Mouse (Mus musculus): ENCODE data around the gene Kif18a.

The Kif18a gene

DNA sequence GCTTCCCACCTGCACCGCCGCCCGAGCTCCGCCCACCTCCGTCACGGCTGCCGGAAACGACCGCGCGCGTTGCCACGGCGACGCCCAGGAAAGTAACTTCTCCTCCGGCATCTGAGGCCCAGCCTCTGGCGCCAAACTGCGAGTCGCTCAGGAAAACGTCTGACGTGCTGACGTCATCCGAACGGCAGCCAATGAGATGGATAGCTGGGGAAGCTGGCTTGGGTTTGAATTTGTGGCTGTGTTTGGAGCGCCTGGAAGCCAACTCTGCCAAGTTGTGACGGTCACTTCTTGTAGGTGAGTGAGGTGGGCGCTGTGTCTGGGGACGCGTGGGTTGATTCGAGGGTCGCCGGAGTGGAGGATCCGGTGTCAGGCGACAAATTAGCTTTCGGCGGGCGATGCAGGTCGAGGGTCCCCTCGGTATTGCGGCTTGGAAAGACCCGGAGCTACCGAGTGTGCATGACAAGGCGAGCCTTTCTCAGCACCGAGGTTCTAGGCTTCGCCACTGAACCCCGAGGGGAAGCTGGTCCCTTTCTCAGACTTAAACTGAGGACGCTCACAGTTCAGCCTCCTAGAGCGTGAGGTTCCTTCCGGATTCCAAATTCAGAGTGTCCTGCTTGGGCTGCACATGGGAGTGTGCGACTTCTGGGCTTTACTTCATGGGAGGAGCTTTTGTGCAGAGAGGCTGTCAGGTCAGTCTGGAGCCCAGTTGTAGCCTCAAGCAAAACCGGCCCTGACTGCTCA is at the start of gene Kif18a, which contains the start of gene Mettl15:
Gene Kif18a (plus strand): TSS at position 139 of the 741 bp plus-strand sequence.
Gene Mettl15 (minus strand): TSS at position 149 of the 741 bp plus-strand sequence.
- peak; percentile 92 to 97 for DNase-seq (ENCODE audit: low spot score in 2 of 2)

- no peak for DNase-seq (ENCODE audit: low spot score in 2 of 2)
Observed at GRCm38 (mm10) chr2:109233876-109234275, 46.7 kb upstream of the Kif18a start.

DNA sequence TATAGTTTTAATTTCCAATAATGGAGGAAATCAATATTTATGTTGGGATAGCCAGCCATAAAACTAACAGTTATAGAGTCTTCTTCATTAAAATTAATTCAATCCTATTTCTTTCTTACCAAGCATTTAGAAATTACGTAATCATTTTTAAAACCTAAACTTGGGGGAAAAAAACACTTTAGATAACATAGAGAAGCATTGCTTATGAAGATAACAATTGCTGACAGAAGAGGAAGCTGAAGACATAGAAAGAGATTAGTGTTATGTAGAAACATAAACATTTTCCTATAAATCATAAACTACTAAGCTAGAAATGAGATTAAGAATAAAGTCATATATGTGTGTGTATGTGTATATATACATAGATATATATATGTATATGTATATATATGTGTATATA is 44.8 kb upstream of the Kif18a start:
- no peak for DNase-seq (ENCODE audit: low spot score in 2 of 2)

DNA sequence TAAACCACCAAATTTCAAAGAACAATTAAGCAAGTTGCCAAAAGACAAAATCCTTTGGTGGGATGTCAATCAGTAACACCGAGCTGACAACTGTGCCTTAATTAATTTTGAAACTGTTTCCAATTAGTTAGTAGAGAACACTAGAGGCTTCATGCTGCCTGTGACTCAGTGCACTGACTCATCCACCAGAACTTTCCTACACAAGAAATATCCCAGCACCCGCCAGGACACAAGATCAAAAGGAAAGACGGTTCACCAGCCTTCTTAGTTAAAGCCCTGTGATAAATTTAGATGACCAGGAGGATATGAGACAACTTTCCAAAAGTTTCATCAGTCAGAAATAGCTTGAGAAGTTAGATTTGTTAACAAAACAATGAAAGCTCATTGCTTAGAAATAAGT is 38.6 kb upstream of the Kif18a start:
- no peak for DNase-seq (ENCODE audit: low spot score in 2 of 2)

DNA sequence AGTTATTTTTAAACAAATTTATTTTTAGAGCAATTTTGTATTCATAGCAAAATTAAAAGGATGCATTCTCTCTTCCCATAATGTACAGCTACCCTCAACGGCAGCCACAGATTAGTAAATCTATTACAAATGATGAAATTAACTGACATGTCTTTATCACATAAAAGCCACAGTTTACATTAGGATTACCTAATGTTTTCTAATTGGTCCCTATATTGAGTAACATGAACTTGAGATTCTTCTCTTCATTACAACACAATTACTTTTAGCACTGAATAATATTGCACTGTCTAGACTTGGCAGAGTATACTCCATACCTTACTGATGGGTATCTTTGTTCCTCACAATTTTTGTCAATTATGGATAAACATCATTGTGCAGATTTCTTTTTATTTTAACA is 17.8 kb upstream of the Kif18a start:
- DNase-seq (ENCODE audit: low spot score in 2 of 2), result no peak

- no peak for DNase-seq (ENCODE audit: low spot score in 2 of 2)
Observed at GRCm38 (mm10) chr2:109273098-109273497, 7.4 kb upstream of the Kif18a start.

DNA sequence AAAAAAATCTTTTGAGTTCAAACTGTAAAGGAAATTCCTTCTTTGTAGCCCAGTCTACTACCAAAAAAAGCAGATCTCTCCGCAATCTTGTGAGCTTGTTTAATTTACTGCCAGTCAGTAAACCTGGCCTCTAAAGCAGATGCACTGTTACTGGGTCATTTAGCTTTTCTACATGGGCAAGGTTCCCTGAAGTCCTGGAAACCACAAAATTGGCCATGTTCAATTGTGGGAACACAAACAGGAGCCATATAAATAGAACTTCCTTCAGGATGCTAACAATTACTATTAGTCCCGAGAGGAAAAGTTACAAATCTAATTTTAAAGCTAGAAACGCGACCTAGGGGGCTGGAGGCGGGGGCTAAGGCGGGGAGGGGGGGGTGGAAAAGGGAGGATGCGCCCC is 2.9 kb upstream of the Kif18a start:
- no peak for DNase-seq (ENCODE audit: low spot score in 2 of 2)

DNA sequence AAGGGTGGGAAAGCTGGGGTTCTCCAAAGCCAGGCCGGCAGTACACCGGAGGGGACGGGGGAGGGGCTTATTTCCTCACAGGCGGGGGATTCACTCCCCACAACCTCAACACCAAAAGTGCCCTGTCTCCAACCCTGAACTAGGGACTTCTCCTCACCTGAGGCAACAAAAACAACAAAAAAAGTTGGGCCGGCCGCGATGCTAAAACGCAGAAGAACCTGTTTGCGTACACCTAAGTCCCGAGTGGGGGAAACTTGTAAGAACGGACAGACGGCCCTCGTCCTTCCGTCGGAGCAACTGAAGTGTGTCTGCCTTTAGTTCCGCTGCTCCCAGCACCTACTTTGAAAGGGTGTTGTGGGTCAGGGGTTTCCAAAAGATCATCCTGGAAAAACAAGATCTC is 2.5 kb upstream of the Kif18a start:
- DNase-seq (ENCODE audit: low spot score in 2 of 2), result peak; percentile 19 to 33

DNA sequence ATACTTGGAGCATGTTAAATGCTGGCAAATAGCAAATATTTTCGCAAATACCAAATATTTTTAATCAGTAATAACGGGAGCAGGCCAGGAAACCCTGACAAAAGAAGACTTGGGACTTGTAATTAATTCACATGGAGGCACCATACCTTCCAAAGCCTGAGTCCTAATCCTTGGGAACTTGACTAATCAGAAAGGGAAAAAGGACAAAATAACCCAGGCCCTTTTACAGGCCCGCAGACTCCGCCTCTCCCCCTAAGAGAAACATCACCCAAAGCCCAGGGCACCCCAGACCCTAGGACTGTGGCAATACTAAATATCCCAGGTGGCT is 302 bp upstream of the Kif18a start:
- no peak for DNase-seq (ENCODE audit: low spot score in 2 of 2)

DNA sequence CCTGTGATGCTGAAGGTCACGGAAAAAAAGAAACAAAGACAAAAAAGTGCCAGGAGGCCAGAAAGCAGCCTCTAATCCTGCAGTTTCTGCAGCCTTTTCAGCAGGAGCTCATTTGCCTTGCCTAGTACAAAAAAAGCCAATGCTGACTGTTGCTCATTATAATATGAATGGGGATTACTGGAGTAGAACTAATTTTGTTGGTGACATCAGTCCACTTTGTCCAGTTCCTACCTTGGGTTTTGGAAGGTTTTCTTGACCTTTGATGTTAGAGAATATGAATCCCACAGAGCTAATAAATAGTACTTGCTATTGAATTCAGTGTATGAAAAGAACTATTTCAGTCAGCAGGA is 778 bp downstream of the Kif18a start:
- no peak for DNase-seq (ENCODE audit: low spot score in 2 of 2)

- DNase-seq (ENCODE audit: low spot score in 2 of 2), result no peak
Observed at GRCm38 (mm10) chr2:109284121-109284520, 3.6 kb downstream of the Kif18a start.

- DNase-seq (ENCODE audit: low spot score in 2 of 2), result no peak
Observed at GRCm38 (mm10) chr2:109289327-109289726, 8.8 kb downstream of the Kif18a start.

DNA sequence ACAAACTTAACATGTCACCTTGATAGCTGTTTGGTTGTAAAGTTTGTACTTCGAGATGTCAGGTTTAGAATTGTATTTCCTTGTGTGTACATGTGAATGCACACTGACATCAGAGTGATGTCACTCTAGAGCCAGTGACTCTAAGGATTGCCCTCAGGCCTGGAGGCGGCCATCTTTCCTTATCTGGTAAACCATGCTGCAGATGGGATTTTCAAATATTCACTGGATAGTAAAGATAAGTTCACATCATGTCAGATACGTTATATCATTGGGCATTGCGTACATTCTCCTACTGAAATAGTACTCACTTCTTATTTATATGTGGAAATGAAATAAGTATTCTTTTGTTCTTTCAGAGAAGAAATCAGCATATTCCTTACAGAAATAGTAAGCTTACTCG is 15.7 kb downstream of the Kif18a start:
- no peak for DNase-seq (ENCODE audit: low spot score in 2 of 2)

GRCm38 (mm10) chr2:109298160-109298559 is 17.6 kb downstream of the Kif18a start:
- DNase-seq (ENCODE audit: low spot score in 2 of 2), result no peak

DNA sequence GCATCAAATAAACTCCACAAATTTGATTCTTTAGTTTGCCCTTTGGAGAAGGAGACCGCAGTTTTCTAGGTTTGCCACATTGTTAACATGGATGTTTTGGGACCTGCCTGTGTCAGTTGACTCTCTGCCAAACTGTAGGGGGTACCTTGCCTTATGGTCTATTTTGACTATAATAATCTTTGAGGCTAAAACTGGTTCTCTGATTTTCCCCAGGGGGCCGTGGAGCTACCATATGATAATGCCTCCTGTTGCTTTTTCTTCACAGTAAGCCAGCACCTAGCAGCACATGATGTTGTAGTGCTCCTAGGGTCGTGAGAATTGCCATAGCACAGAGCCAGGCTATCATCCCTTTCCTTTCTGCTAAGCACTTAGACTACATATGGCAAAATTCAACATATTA is 21.7 kb downstream of the Kif18a start:
- DNase-seq (ENCODE audit: low spot score in 2 of 2), result no peak

GRCm38 (mm10) chr2:109303638-109304037 is 23.1 kb downstream of the Kif18a start:
- DNase-seq (ENCODE audit: low spot score in 2 of 2), result no peak

- no peak for DNase-seq (ENCODE audit: low spot score in 2 of 2)
Observed at GRCm38 (mm10) chr2:109311369-109311768, 30.8 kb downstream of the Kif18a start.

- DNase-seq (ENCODE audit: low spot score in 2 of 2), result no peak
Observed at GRCm38 (mm10) chr2:109331807-109332206, 51.3 kb downstream of the Kif18a start.

- no peak for DNase-seq (ENCODE audit: low spot score in 2 of 2)
Observed at GRCm38 (mm10) chr2:109334237-109334636, 53.7 kb downstream of the Kif18a start.

DNA sequence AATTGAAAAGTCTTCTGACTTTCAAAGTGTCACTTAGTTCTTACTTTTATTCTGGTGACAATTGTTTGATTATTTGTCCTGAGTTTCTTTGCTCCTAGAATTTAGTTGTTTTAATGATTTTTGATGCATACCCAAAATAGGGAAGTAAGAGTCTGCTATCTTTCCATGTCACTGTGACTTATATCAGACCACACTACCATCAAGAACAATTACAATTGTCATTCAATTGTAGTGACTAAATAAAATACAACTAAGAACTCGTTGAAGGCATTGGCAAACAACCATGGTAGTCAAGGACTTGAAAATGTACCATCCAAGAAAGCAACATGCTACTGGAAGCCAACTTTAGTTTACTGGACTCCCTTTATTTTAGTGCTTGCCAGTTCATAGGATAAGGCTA is 55.2 kb downstream of the Kif18a start:
- no peak for DNase-seq (ENCODE audit: low spot score in 2 of 2)

DNA sequence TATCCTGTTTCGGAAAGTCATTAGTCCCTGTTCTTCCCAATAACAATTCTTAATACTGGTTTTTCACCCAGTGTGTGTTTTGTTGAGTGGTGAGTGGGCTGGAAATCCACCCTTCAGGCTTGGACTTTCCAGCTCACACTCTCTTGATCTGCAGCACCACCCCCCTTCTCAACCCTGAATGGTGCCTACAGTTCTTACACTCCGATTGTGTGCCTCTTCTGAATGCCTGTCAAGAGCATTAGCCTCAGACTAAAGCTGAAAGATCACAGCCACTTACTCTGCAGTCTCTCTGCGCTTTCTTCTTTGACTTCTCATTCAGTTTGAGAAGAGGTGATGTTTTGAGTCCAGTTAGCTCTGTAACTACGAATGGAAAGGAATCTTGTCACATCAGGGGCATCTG is 64.8 kb downstream of the Kif18a start:
- no peak for DNase-seq (ENCODE audit: low spot score in 2 of 2)

- DNase-seq (ENCODE audit: low spot score in 2 of 2), result no peak
Observed at GRCm38 (mm10) chr2:109348742-109349141, 68.2 kb downstream of the Kif18a start.

DNA sequence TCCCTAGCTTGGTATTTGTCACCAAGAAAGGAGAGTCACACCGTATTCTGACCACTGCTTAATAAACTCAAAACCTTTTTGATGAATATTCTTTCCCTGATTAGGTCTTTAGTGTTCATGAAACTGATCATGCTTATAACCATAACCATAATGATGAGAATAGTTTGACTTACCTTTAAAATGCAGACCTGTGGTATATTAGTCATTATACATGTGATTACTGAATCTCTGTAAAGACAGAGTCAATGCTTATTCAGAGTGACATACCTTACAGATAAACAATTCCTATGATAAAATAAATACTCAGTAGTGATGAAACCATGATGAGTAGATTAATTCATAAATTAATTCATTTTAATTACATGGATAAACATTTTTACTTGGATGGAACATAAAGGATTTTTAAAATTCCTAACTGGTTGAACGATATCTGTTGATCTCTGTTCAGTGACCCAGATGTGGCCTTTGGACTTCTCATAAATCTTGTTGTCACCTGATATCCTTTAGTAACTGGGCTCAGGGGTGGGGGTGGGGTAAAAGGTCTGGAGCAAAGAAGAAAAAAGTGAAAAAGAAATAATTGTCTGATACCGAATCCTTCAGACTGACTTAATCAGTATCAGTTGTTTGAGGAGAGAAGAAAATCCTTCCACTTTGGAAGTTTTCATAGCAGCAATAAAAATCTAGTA is 78.1 kb downstream of the Kif18a start:
- DNase-seq (ENCODE audit: low spot score in 2 of 2), result no peak

- DNase-seq (ENCODE audit: low spot score in 2 of 2), result no peak
Observed at GRCm38 (mm10) chr2:109365962-109366361, 85.4 kb downstream of the Kif18a start.
